Mouse (Mus musculus) bone marrow macrophage, adult 2 months (primary cell): ENCODE data around the gene P2rx1.

Source experiments
- CTCF ChIP-seq: IDR thresholded peaks from 2 replicates; pipeline ENCODE4 v1.5.1; 2012; ENCODE audit warnings: low read depth, mild to moderate bottlenecking, low read length, moderate library complexity
- POLR2A ChIP-seq: IDR thresholded peaks from 2 replicates; pipeline ENCODE4 v1.6.1; 2012; ENCODE audit warnings: mild to moderate bottlenecking, low read depth, low read length, borderline replicate concordance

DNA sequence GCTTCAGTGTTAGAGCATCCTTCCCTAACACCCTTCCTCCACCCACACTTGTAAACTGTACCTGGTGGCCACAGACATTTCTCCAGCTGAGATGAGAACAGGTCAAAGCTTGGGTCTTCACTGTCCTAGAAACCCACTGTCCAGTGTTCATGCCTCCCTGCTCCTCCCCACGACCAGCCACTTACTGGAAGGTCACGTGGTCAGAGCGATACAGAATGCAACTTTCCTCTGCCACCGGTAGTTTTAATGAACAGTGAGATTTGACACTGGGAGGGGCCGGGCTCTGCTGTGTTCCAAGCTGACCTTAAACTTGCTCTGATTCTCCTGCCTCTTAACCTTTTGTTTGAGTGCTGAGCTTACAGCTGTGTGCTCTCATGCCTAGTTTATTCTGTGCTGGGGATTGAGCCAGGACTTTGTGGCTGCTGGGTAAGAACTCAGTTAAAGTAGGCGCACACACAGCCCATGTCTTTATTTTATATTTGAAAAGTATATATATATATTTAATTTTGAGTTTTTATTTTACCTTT is 45.4 kb downstream of the P2rx1 start:
- TF ChIP-seq POLR2A, result no peak
- TF ChIP-seq CTCF, result no peak
